Mouse (Mus musculus): ENCODE data around the gene Senp5. TPM values are rescaled to one million over a fixed set of nuclear protein-coding genes. Genes with fewer than 3 reads are reported as not detected.

Senp5 gene
- polyA plus RNA-seq, 1 experiment, result 4.3 TPM

DNA sequence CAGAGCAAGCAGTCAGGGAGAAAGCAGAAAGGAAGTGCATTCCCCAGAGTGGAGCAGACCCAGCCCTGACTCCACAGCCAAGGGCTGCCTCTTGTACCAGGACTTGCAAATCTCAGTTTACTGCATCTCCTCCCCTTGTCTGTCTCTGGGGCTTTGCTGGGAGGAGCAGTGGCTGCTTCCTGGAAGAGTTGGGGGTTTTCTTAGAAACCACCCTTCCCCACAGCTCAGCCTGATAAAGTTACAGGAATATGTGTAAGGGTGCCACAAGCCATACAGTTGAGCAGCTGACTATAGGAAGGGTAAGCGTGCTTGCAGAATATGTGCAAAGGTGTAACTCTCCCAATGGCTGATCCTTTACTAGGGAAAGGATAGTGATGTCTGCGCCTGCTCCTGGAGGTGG is 62.5 kb downstream of the Senp5 start:
- Histone ChIP-seq H3K4me1 (ENCODE audit: control insufficient read depth, insufficient read depth, low read length) (no peaks in the 10 kb centered on the region; the same call in 1 of the 2 replicates), H3K27ac (ENCODE audit: control insufficient read depth, insufficient read depth, low read depth, low read length) (no peak overlapping the region), H3K27me3 (ENCODE audit: control insufficient read depth, insufficient read depth, low read length) (no peaks in the 10 kb centered on the region), H3K4me3 (ENCODE audit: control insufficient read depth, low read depth, low read length) (no peak overlapping the region), H3K36me3 (ENCODE audit: control insufficient read depth, insufficient read depth, low read length) (no peaks in the 10 kb centered on the region)
- TF ChIP-seq POLR2A (IDR thresholded peaks at IDR 0.05; ENCODE audit: control insufficient read depth, low read depth, low read length) (no peak), CTCF (IDR thresholded peaks at IDR 0.05; ENCODE audit: control insufficient read depth, insufficient read depth, insufficient replicate concordance, low read depth, low read length) (no peak)

DNA sequence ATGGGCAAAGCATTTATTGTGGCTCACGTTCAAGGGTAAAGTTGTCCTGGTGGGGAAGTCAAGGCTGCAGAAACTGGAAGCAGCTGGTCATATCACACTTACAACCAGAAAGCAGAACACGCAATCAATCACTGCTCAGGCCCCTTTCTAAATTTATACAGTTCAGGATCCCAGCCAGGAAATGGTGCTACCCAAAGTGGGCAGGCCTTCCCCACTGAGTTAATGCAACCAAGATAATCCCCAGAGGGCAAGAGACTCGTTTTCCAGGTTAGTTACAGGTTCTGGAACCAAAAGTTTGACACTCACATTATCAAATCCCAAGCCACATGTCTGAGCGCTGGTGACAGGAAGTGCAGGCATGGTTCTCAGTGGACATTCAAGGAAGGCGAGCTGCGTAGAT is 64.2 kb downstream of the Senp5 start:
- Histone ChIP-seq H3K27ac (ENCODE audit: control insufficient read depth, insufficient read depth, low read depth, low read length) (no peak overlapping the region), H3K4me3 (ENCODE audit: control insufficient read depth, low read depth, low read length) (no peak overlapping the region), H3K36me3 (ENCODE audit: control insufficient read depth, insufficient read depth, low read length) (no peaks in the 10 kb centered on the region), H3K4me1 (ENCODE audit: control insufficient read depth, insufficient read depth, low read length) (peaks cover 11% of the 10 kb centered on the region), H3K27me3 (ENCODE audit: control insufficient read depth, insufficient read depth, low read length) (peaks cover 3% of the 10 kb centered on the region; the same call in 1 of the 2 replicates)
- TF ChIP-seq CTCF (IDR thresholded peaks at IDR 0.05; ENCODE audit: control insufficient read depth, insufficient read depth, insufficient replicate concordance, low read depth, low read length), result no peak
- TF ChIP-seq POLR2A (IDR thresholded peaks at IDR 0.05; ENCODE audit: control insufficient read depth, low read depth, low read length), result no peak

DNA sequence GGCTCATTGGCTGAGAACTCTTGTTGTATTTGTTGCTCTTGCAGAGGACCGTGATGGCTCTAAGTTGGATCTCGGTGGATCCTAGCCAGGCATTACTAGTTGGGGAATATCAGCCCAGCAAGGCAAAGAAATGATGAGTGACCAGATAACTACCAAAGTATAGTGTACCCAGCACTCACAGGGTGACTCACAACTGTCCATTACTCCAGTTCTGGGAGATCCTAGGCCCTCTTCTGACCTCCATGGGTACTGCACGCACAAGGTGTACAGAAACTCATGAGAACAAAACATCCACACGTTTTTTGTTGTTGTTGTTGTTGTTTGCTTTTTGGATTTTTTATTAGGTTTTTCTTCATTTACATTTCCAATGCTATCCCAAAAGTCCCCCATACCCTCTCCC is 66.5 kb downstream of the Senp5 start:
- Histone ChIP-seq H3K36me3 (ENCODE audit: control insufficient read depth, insufficient read depth, low read length) (no peaks in the 10 kb centered on the region), H3K4me1 (ENCODE audit: control insufficient read depth, insufficient read depth, low read length) (peaks cover 21% of the 10 kb centered on the region), H3K4me3 (ENCODE audit: control insufficient read depth, low read depth, low read length) (no peak overlapping the region), H3K27me3 (ENCODE audit: control insufficient read depth, insufficient read depth, low read length) (peaks cover 3% of the 10 kb centered on the region; the same call in 1 of the 2 replicates), H3K27ac (ENCODE audit: control insufficient read depth, insufficient read depth, low read depth, low read length) (no peak overlapping the region)
- no peak for TF ChIP-seq POLR2A (IDR thresholded peaks at IDR 0.05; ENCODE audit: control insufficient read depth, low read depth, low read length)
- TF ChIP-seq CTCF (IDR thresholded peaks at IDR 0.05; ENCODE audit: control insufficient read depth, insufficient read depth, insufficient replicate concordance, low read depth, low read length), result no peak

DNA sequence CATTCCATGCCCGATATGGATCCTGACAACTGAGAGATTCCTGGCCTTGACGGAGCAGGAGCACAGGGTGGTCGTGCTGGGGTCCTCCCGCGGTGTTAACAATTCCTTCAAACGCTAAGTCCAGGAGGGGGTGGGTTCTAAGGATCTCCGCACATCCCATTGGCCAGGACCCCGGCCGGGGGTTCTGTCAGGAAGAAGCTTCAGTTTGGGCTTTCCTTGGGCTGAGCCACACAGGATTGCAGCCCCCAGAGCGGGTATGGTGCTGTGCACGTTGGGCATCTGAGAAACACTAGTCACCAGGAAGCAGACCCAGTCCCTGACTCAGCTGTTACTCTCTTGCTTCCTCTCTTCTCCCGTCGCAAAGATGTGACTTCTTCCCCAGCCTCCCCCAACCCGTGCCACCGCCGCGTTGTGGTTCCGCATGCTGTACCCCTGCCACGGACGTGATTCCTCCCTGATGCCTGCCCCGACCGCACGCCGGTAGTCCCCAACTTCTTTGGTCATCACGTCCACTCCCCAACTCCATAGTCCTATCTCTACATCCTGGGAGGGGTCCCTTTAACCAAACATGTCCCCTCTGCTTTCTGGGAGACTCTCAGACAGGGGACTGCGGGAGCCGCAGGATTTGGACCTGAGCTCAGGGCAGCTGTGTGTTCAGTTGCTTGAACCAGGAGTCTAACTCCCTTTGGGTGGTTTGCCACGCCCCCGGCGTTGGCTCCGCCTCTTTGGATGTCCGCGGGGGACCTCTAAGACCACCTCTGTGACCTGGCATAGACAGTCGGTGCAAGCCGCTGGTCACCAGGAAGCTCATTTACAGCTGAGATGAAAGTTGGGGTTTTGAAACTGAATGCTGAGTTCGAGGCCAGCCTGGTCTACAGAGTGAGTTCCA is 67.8 kb downstream of the Senp5 start:
- peak overlapping the region; percentile 50 for H3K4me3 ChIP-seq (ENCODE audit: control insufficient read depth, low read depth, low read length)
- peaks cover 24% of the 10 kb centered on the region for H3K4me1 ChIP-seq (ENCODE audit: control insufficient read depth, insufficient read depth, low read length)
- no peaks in the 10 kb centered on the region for H3K36me3 ChIP-seq (ENCODE audit: control insufficient read depth, insufficient read depth, low read length)
- no peak; the same call in 1 of the 2 replicates for TF ChIP-seq POLR2A (IDR thresholded peaks at IDR 0.05; ENCODE audit: control insufficient read depth, low read depth, low read length)
- no peak for TF ChIP-seq CTCF (IDR thresholded peaks at IDR 0.05; ENCODE audit: control insufficient read depth, insufficient read depth, insufficient replicate concordance, low read depth, low read length)
- H3K27ac ChIP-seq (ENCODE audit: control insufficient read depth, insufficient read depth, low read depth, low read length), result no peak overlapping the region
- peaks cover 3% of the 10 kb centered on the region; the same call in 1 of the 2 replicates for H3K27me3 ChIP-seq (ENCODE audit: control insufficient read depth, insufficient read depth, low read length)

DNA sequence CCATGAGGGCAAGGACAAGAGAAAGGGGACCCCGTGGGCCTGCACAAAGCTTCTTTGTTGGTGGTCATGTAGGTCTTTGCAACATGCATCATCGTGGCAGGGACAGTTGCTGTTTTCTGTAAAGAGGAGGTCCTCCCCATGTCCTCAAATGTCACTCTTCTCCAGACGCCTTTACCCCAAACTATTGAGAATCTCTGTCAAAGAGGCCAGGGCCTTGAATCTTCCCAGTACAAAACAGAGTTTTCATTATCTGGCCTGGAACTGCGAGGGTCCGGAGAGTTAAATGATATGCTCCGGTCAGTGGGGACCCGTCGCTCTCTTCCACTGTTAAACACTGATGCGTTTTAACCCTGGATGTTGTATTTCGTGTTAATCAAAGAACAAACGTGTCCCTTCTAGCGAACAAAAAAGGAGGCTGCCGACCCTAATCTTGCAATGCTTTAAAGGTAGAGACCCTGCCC is 68.5 kb downstream of the Senp5 start:
- TF ChIP-seq CTCF (IDR thresholded peaks at IDR 0.05; ENCODE audit: control insufficient read depth, insufficient read depth, insufficient replicate concordance, low read depth, low read length) (no peak), POLR2A (IDR thresholded peaks at IDR 0.05; ENCODE audit: control insufficient read depth, low read depth, low read length) (no peak)
- Histone ChIP-seq H3K27ac (ENCODE audit: control insufficient read depth, insufficient read depth, low read depth, low read length) (no peak overlapping the region), H3K27me3 (ENCODE audit: control insufficient read depth, insufficient read depth, low read length) (peaks cover 3% of the 10 kb centered on the region; the same call in 1 of the 2 replicates)

DNA sequence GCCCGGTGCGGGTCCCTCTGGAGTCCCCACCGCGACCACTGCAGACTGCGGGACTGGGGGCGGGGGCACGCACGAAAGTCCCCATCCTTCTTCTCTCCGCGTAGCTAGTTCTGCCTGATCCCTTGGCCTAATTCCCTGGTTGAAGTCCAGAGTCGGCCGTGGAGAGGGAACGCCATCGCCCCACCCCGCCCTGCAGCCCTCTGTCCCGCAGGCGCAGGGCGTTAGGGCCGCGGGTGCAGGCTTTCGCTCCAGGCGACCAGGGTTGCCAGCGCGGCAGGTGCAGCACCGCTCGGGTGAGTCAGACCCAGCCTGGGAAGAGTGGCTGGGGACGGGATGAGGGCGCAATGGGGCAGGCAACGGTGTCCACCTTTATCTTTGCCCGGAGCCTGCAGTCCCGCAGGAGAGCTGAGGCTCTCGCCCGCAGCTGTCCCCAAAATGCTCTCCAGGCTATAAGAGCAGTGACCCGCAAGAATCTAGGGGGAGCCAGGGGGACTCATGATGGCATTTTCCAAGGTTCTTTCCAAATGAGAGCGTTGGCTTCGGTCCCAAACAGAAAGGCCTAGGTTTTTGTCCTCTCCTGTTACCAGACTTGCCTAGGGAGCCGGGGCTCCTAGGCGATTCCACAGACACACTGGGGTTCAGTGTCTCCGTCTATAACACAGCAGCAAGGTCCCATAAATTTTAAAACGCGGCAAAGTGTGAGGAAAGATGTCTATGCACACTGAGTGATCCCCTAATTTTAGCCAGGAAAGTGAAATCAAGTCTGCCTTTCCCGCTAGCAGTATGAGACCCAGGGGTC is 69.1 kb downstream of the Senp5 start, which contains the start of gene Pigz:
TSS of gene Pigz (plus strand) at position 101 of the 799 bp plus-strand sequence.
- no peaks in the 10 kb centered on the region for H3K36me3 ChIP-seq (ENCODE audit: control insufficient read depth, insufficient read depth, low read length)
- H3K4me3 ChIP-seq (ENCODE audit: control insufficient read depth, low read depth, low read length), result peak within 1 kb of the TSS; percentile 75
- TF ChIP-seq POLR2A (IDR thresholded peaks at IDR 0.05; ENCODE audit: control insufficient read depth, low read depth, low read length), result no peak
- no peak for TF ChIP-seq CTCF (IDR thresholded peaks at IDR 0.05; ENCODE audit: control insufficient read depth, insufficient read depth, insufficient replicate concordance, low read depth, low read length)
- H3K4me1 ChIP-seq (ENCODE audit: control insufficient read depth, insufficient read depth, low read length), result peaks cover 24% of the 10 kb centered on the region
- H3K27me3 ChIP-seq (ENCODE audit: control insufficient read depth, insufficient read depth, low read length), result peaks cover 3% of the 10 kb centered on the region; the same call in 1 of the 2 replicates
- H3K27ac ChIP-seq (ENCODE audit: control insufficient read depth, insufficient read depth, low read depth, low read length), result no peak within 1 kb of the TSS; the same call in 1 of the 2 replicates

More for the DNA sequence above, 68.5 kb downstream of the Senp5 start:
- Histone ChIP-seq H3K4me3 (ENCODE audit: control insufficient read depth, low read depth, low read length) (peak overlapping the region; percentile 50), H3K4me1 (ENCODE audit: control insufficient read depth, insufficient read depth, low read length) (peaks cover 24% of the 10 kb centered on the region), H3K36me3 (ENCODE audit: control insufficient read depth, insufficient read depth, low read length) (no peaks in the 10 kb centered on the region)
